Mouse (Mus musculus): ENCODE measurements around the gene Hist1h2bf.
A peak's percentile ranks its signal among the peaks of the same experiment; 100 is the strongest.
"Not testable (repeated sequence)": the region's sequence is repeated elsewhere in the genome, so short reads cannot be mapped to it uniquely, and the experiment has no call there.

Hist1h2bf gene

GRCm38 (mm10) chr13:23573898-23574524 lies at the start of gene Hist1h2bf, which contains the start of gene Hist1h2ad:
TSS of gene Hist1h2bf (minus strand) at chr13:23574196.
TSS of gene Hist1h2ad (plus strand) at chr13:23574381.
- DNase-seq (ENCODE audit: low spot score) = peak; percentile 85

DNA sequence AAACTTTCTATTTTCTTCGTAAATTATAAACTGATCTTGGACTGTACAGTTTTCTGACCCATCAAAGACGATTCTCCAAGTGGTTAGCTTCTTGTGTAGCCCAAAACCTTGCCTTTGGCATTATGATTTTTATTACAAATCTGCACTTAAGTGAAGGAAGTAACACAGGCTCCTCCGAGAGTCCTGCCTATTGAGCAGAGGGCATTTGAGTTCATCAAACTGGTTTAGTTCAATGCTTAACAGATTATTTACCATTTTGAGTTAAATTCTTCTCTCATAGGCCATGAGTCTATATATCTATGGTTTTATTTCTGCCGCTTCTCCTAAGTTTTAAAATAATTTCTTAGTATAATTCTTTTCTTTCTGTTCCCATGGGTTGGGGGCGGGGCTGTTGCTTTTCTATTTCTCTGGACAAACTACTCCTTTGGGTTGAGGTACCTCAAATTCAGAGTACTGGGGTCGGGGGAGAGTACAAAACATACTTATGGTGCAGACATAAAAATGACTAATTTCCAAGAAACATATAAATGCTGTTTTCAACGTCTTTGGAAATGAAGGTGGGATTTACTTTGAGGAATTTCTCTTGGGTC lies 49.0 kb upstream of the Hist1h2bf start:
- no peak for DNase-seq (ENCODE audit: low spot score)

- peak; percentile 91 for DNase-seq (ENCODE audit: low spot score)
Observed at GRCm38 (mm10) chr13:23622175-23622671, 48.2 kb upstream of the Hist1h2bf start, which contains the start of gene Hist1h1e. TSS of gene Hist1h1e (minus strand) at chr13:23622558.

DNA sequence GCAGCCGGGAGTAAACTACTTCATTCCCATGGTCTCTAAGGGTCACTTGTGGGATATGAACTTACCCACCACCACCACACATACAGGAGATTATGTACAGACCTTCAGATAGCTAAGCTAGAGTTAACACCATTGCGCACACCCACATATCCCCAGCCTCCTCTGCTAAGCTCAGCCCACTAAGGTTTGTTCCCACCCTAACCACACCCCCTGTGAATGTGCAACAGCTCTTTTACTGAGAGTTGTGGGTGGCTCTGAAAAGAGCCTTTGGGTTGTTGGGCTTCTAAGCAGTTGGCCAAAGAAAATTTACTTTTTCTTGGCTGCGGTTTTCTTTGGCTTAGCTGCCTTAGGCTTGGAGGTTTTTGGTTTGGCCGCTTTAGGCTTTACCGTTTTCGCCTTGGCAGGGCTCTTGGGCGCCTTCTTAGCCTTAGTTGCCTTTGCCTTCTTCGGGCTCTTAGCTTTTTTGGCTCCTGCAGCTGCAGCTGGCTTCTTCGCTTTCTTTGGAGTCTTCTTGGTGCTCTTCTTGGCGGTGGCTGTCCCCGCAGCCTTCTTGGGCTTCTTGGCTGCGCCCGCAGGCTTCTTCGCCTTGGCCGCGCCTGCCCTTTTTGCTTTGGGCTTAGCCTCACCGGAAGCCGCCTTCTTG lies 47.7 kb upstream of the Hist1h2bf start:
- DNase-seq (ENCODE audit: low spot score) = peak; percentile 77

- peak; percentile 71 for DNase-seq (ENCODE audit: low spot score)
Observed at GRCm38 (mm10) chr13:23620733-23621531, 46.9 kb upstream of the Hist1h2bf start, which contains the start of gene Hist1h2be. TSS of gene Hist1h2be (minus strand) at chr13:23621124.

DNA sequence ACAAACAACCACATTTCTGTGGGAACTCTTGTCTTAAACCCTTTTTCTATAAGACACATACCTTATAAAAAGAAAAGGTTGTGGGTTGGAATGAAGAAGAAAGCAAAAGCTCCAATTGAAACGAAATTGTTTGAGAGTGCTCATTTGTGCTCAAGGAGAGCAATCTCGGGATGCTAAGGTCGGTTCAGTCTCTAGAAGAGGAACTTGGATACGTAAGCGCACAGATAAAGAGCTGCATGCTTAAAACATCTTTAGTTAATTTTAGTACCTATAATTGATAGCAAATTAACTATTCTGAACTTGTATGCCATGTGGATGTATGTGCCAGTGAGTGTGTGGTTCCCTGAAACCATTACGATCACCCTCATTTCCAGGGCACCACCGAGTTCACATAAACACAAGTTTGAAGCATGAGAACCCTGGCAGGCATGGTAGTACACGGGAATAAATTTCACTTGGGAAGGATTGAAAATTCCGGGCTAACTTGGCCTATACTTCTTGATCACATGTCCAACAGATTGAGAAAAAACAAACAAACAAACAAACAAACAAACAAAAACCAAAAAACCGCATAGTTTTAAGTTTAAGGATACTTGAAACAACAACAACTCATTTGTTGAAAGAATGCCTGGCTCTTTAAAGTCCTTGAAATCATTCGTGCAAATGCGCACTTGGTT lies 46.2 kb upstream of the Hist1h2bf start:
- no peak for DNase-seq (ENCODE audit: low spot score)

GRCm38 (mm10) chr13:23611638-23612037 lies 37.6 kb upstream of the Hist1h2bf start:
- DNase-seq (ENCODE audit: low spot score) = no peak

DNA sequence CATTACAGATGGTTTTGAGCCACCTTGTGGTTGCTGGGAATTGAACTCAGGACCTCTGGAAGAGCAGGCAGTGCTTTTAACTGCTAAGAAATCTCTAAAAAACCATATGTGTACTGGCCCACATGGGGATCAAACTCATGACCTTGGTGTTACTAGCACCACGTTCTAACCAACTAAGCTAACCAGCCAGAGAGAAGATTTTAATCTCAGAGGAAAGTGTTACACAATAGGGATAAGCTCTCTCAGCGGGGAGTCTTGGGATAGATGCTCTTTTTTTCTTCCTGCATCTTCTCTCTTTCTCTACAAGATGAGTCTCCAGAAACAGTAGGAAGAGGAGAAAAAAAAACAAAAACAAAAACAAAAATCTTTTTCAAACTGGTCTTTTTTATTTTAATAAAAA lies 36.4 kb upstream of the Hist1h2bf start:
- no peak for DNase-seq (ENCODE audit: low spot score)

GRCm38 (mm10) chr13:23609844-23610243 lies 35.8 kb upstream of the Hist1h2bf start:
- no peak for DNase-seq (ENCODE audit: low spot score)

DNA sequence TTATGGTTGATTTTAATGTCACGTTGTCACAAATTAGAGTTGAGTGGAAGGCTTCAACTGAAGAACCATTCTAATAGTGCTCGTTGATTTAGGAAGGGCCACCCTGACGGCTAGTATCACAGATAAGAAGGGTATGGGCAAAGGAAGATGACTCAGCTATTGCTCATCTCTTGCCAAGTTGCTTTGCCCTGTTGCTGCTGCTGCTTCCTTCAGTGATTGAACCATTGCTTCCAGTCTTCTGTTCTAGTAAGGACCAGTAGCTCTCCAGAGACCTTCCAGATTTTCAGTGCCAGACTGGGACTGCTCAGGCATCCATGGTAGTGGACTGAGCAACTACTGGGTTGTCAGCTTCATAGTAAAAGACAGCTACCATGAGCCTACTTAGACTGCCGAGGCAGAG lies 35.2 kb upstream of the Hist1h2bf start:
- DNase-seq (ENCODE audit: low spot score) = peak; percentile 23

- no peak for DNase-seq (ENCODE audit: low spot score)
Observed at GRCm38 (mm10) chr13:23605052-23605451, 31.1 kb upstream of the Hist1h2bf start.

GRCm38 (mm10) chr13:23604452-23604851 lies 30.5 kb upstream of the Hist1h2bf start:
- no peak for DNase-seq (ENCODE audit: low spot score)

DNA sequence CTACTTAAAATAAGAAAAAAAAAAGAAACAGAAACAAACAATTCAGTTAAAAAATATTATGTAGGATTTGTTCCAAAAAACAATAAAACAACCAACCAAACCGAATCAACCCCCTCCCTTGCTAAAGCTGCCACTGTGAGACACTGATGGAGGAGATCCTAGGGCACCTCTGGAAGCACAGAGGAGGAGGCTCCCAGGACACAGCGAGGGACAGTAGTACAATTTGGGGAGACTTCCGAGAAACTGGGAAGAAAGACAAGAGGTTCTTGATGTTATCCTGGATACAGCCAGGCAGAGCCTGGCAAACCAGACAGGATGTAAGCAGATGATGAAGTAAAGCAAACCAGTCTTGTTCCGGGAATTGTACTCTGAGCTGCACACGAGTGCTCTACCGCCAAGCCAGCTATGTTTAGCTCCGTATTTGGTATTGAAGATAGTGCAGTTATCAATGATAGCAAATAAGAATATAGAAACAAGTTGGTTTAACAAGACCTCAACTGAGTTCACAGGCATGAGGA lies 29.2 kb upstream of the Hist1h2bf start:
- DNase-seq (ENCODE audit: low spot score) = no peak

DNA sequence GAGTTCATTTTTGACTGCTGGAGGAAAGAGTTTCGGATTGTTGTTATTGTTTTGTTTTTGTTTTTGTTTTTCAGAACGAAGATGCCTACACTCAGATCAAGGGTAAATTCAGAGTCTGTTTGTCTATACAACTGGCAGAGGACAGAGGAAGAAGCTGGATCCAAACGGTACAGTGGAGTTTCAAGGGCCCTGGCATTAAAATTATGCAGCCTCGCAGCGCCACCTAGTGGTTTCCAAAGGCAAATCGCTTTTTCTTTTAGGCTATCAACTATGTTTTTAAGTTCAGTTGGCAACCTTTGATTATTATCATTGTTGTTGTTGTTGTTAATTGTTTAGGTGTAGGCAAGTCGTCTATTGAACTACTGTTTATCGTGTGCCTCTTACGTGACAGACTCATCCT lies 24.0 kb upstream of the Hist1h2bf start:
- DNase-seq (ENCODE audit: low spot score) = peak; percentile 77

GRCm38 (mm10) chr13:23595622-23596372 lies 21.8 kb upstream of the Hist1h2bf start:
- no peak for DNase-seq (ENCODE audit: low spot score)

DNA sequence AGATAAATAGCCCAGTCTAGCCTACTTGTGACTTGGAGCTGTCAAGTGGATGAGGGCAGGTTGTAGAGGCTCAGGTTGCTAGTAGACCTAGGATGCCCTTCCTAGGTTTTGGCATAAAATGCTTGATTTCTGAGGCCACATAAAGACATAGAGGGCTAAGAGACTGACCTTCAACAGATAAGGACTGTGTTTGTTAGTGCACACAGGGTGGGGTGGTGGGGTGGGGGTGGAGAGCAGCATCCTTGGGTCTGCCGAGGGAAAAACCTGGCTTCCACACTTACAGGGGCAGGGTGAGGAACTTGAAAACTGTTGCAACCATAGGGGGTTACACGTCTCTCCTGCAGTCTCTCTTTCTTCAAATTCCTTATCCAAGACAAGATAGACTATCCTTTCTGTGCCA lies 21.2 kb upstream of the Hist1h2bf start:
- no peak for DNase-seq (ENCODE audit: low spot score)

DNA sequence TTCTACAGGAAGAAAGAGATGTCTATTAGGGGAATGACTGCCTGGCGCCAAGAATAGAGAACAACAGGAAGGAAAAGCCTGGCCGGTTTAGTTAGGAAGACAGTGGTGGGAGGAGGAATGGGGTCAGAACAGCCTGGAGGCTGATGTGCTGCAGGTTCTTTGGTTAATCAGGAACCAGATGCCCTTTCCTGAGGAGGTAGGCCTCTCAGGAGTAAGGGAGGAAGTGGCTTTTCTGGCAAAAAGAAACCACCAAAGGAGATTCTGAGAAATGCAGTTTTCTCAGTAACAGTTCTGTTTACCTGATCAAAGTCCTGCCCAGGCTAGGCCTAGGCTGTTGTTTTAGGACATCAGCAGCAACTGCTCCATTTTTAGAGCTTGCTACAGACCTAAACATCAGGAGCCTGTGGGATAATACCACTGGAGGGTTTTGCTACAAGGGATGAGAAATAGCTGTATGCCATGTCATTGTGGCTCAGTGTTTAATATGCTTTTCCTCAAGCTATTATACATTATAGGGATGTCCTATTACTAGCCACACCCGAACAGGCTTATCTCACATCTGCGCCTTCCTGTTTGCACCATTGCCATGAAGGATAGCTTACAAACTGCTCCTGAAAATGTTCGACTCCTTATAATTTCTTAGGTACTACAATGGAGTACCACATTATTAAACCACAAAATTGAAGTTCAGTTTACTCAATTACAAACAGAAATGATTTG lies 19.2 kb upstream of the Hist1h2bf start:
- DNase-seq (ENCODE audit: low spot score) = no peak

GRCm38 (mm10) chr13:23592614-23593013 lies 18.6 kb upstream of the Hist1h2bf start:
- no peak for DNase-seq (ENCODE audit: low spot score)

DNA sequence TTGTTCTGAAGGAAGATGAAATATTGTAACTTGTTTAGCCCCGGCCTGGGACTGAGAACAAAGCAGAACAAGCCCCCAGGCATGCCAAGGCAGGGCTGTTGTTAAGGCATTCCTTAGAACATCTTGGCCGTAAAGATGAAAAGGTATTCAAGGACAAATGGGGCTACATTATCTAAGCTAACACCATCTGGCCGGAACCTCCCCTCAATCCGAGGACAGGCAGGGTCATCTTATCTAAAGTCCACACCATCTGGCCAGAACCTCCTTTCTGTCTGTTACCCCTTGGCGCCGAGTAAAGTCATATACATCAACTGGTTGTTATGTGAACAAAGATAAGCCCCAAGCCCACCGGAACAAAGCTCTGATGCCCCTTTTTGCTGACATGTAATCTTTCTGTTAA lies 17.9 kb upstream of the Hist1h2bf start:
- not testable (repeated sequence) for DNase-seq (ENCODE audit: low spot score)

GRCm38 (mm10) chr13:23591206-23591605 lies 17.2 kb upstream of the Hist1h2bf start:
- no peak for DNase-seq (ENCODE audit: low spot score)

Measured in spleen, adult 12 weeks (tissue).